Mouse (Mus musculus): ENCODE data around the gene E130114P18Rik. TPM values are rescaled to one million over a fixed set of nuclear protein-coding genes. Genes with fewer than 3 reads are reported as not detected.
A peak's percentile ranks its signal among the peaks of the same experiment; 100 is the strongest.

Gene E130114P18Rik
- polyA plus RNA-seq, 1 experiment from 2014 or later = 1.1 TPM

- H3K9me3 ChIP-seq = no peaks in the 10 kb centered on the region
- no peaks in the 10 kb centered on the region for H3K27me3 ChIP-seq (ENCODE audit: insufficient read depth, poor library complexity, severe bottlenecking)
- 30% methylated on average over 14 of the region's 14 CpGs for WGBS
- no peak for DNase-seq (ENCODE audit: low spot score)
- H3K4me1 ChIP-seq = peaks cover 12% of the 10 kb centered on the region
- no peak overlapping the region for H3K4me3 ChIP-seq
- peak overlapping the region; percentile 36; the same call in 1 of the 2 replicates for H3K27ac ChIP-seq
- no peaks in the 10 kb centered on the region for H3K36me3 ChIP-seq
These were observed 148.8 kb downstream of the E130114P18Rik start for GRCm38 (mm10) chr4:97628881-97629605.

- H3K4me3 ChIP-seq = no peak overlapping the region
- no peak for DNase-seq (ENCODE audit: low spot score)
- H3K36me3 ChIP-seq = no peaks in the 10 kb centered on the region
- 42% methylated on average over 16 of the region's 16 CpGs for WGBS
- H3K9me3 ChIP-seq = no peaks in the 10 kb centered on the region
- H3K4me1 ChIP-seq = peaks cover 12% of the 10 kb centered on the region
- no peaks in the 10 kb centered on the region for H3K27me3 ChIP-seq (ENCODE audit: insufficient read depth, poor library complexity, severe bottlenecking)
- no peak overlapping the region for H3K27ac ChIP-seq
These were observed 151.7 kb downstream of the E130114P18Rik start for GRCm38 (mm10) chr4:97626002-97626720.

- no peaks in the 10 kb centered on the region for H3K9me3 ChIP-seq
- no peaks in the 10 kb centered on the region for H3K27me3 ChIP-seq (ENCODE audit: insufficient read depth, poor library complexity, severe bottlenecking)
- H3K4me1 ChIP-seq = peaks cover 15% of the 10 kb centered on the region; the same call in 1 of the 2 replicates
- DNase-seq (ENCODE audit: low spot score) = no peak
- no peak overlapping the region for H3K4me3 ChIP-seq
- no peak overlapping the region for H3K27ac ChIP-seq
- WGBS = 76% methylated on average over 5 of the region's 5 CpGs
- no peaks in the 10 kb centered on the region for H3K36me3 ChIP-seq
These were observed 154.7 kb downstream of the E130114P18Rik start for GRCm38 (mm10) chr4:97623165-97623564.

- Histone ChIP-seq H3K27ac (no peak overlapping the region), H3K4me3 (no peak overlapping the region), H3K36me3 (no peaks in the 10 kb centered on the region), H3K4me1 (peaks cover 15% of the 10 kb centered on the region; the same call in 1 of the 2 replicates), H3K27me3 (ENCODE audit: insufficient read depth, poor library complexity, severe bottlenecking) (peaks cover 3% of the 10 kb centered on the region; the same call in 1 of the 2 replicates), H3K9me3 (no peaks in the 10 kb centered on the region)
- no peak for DNase-seq (ENCODE audit: low spot score)
- WGBS = 83% methylated on average over 4 of the region's 4 CpGs
These were observed 156.1 kb downstream of the E130114P18Rik start for GRCm38 (mm10) chr4:97621731-97622130.

GRCm38 (mm10) chr4:97620409-97620808 is 157.5 kb downstream of the E130114P18Rik start:
- Histone ChIP-seq H3K4me1 (peaks cover 11% of the 10 kb centered on the region; the same call in 1 of the 2 replicates), H3K27ac (no peak overlapping the region), H3K27me3 (ENCODE audit: insufficient read depth, poor library complexity, severe bottlenecking) (peaks cover 3% of the 10 kb centered on the region; the same call in 1 of the 2 replicates), H3K4me3 (no peak overlapping the region), H3K9me3 (no peaks in the 10 kb centered on the region), H3K36me3 (no peaks in the 10 kb centered on the region)
- WGBS = 77% methylated on average over 1 of the region's 1 CpGs
- DNase-seq (ENCODE audit: low spot score) = no peak

GRCm38 (mm10) chr4:97618668-97619373 is 159.1 kb downstream of the E130114P18Rik start:
- WGBS = 41% methylated on average over 15 of the region's 15 CpGs
- H3K4me3 ChIP-seq = 0 out of 2 replicates have a peak overlapping the region, but pooled peaks have one; percentile 27

GRCm38 (mm10) chr4:97615031-97615430 is 162.8 kb downstream of the E130114P18Rik start:
- peaks cover 3% of the 10 kb centered on the region; the same call in 1 of the 2 replicates for H3K27me3 ChIP-seq (ENCODE audit: insufficient read depth, poor library complexity, severe bottlenecking)
- DNase-seq (ENCODE audit: low spot score) = no peak
- peaks cover 11% of the 10 kb centered on the region; the same call in 1 of the 2 replicates for H3K4me1 ChIP-seq
- H3K27ac ChIP-seq = no peak overlapping the region
- no peak overlapping the region for H3K4me3 ChIP-seq
- no peaks in the 10 kb centered on the region for H3K9me3 ChIP-seq
- 89% methylated on average over 3 of the region's 3 CpGs for WGBS
- no peaks in the 10 kb centered on the region for H3K36me3 ChIP-seq

More at GRCm38 (mm10) chr4:97618668-97619373, 159.1 kb downstream of the E130114P18Rik start:
- H3K27ac ChIP-seq = peak overlapping the region; percentile 29; the same call in 1 of the 2 replicates
- H3K9me3 ChIP-seq = no peaks in the 10 kb centered on the region
- DNase-seq (ENCODE audit: low spot score) = no peak
- no peaks in the 10 kb centered on the region for H3K36me3 ChIP-seq
- peaks cover 3% of the 10 kb centered on the region; the same call in 1 of the 2 replicates for H3K27me3 ChIP-seq (ENCODE audit: insufficient read depth, poor library complexity, severe bottlenecking)
- peaks cover 11% of the 10 kb centered on the region; the same call in 1 of the 2 replicates for H3K4me1 ChIP-seq

GRCm38 (mm10) chr4:97611251-97611847 is 166.5 kb downstream of the E130114P18Rik start:
- H3K27me3 ChIP-seq (ENCODE audit: insufficient read depth, poor library complexity, severe bottlenecking) = no peaks in the 10 kb centered on the region
- H3K36me3 ChIP-seq = no peaks in the 10 kb centered on the region
- H3K9me3 ChIP-seq = no peaks in the 10 kb centered on the region
- 0 out of 2 replicates have a peak, but pooled peaks cover 8% of the 10 kb centered on the region for H3K4me1 ChIP-seq
- no peak for DNase-seq (ENCODE audit: low spot score)
- no peak overlapping the region for H3K4me3 ChIP-seq
- 65% methylated on average over 11 of the region's 11 CpGs for WGBS
- no peak overlapping the region for H3K27ac ChIP-seq

- Histone ChIP-seq H3K27ac (no peak overlapping the region), H3K4me1 (0 out of 2 replicates have a peak, but pooled peaks cover 8% of the 10 kb centered on the region), H3K4me3 (no peak overlapping the region), H3K27me3 (ENCODE audit: insufficient read depth, poor library complexity, severe bottlenecking) (no peaks in the 10 kb centered on the region), H3K36me3 (no peaks in the 10 kb centered on the region), H3K9me3 (no peaks in the 10 kb centered on the region)
- DNase-seq (ENCODE audit: low spot score) = no peak
- WGBS = 30% methylated on average over 10 of the region's 10 CpGs
These were observed 167.8 kb downstream of the E130114P18Rik start for GRCm38 (mm10) chr4:97609831-97610727.

GRCm38 (mm10) chr4:97609329-97609728 is 168.5 kb downstream of the E130114P18Rik start:
- H3K9me3 ChIP-seq = no peaks in the 10 kb centered on the region
- no peaks in the 10 kb centered on the region for H3K36me3 ChIP-seq
- H3K27ac ChIP-seq = no peak overlapping the region
- H3K4me1 ChIP-seq = 0 out of 2 replicates have a peak, but pooled peaks cover 8% of the 10 kb centered on the region
- 83% methylated on average over 4 of the region's 4 CpGs for WGBS
- H3K4me3 ChIP-seq = no peak overlapping the region
- no peak for DNase-seq (ENCODE audit: low spot score)
- no peaks in the 10 kb centered on the region for H3K27me3 ChIP-seq (ENCODE audit: insufficient read depth, poor library complexity, severe bottlenecking)

GRCm38 (mm10) chr4:97608728-97609127 is 169.2 kb downstream of the E130114P18Rik start:
- 0 out of 2 replicates have a peak, but pooled peaks cover 8% of the 10 kb centered on the region for H3K4me1 ChIP-seq
- no peaks in the 10 kb centered on the region for H3K9me3 ChIP-seq
- 81% methylated on average over 8 of the region's 8 CpGs for WGBS

More at GRCm38 (mm10) chr4:97608728-97609127, 169.2 kb downstream of the E130114P18Rik start:
- Histone ChIP-seq H3K36me3 (no peaks in the 10 kb centered on the region), H3K27me3 (ENCODE audit: insufficient read depth, poor library complexity, severe bottlenecking) (no peaks in the 10 kb centered on the region), H3K27ac (no peak overlapping the region), H3K4me3 (no peak overlapping the region)
- no peak for DNase-seq (ENCODE audit: low spot score)
